Mouse (Mus musculus) spleen, postnatal 14 days (tissue): Measurements from ENCODE around the gene Nhlh2.

ENCODE experiments used
- DNase-seq, 2 experiments: peaks; one replicate each; pipeline ENCODE4 v3.0.0; 2021 to 2022; ENCODE audit warnings: low spot score in 2 of 2

The Nhlh2 gene

DNA sequence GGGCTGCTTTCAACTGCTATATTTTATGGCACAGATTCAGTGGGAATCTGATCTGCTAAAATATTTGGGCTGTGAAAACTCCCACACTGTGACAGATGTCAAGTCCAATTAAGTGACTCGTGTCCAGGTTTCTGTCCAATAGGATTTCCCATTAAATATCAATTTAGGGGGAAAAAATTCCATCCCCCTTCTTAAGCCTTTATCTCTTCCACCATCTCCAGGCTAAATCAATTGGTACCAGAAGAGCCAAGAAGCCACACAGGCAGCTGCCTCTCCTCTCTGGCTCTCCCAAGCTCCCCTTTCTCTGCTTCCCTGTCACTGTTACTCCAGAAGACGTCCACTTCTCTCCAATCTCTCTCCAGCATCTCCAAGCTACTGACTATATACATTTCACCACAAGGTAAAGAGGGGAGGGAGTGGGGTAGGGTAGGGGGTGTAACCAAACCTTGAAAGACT lies at the start of gene Nhlh2:
Nhlh2 (plus strand) TSS at position 151 of the 456 bp plus-strand sequence.
- no peak for DNase-seq

DNA sequence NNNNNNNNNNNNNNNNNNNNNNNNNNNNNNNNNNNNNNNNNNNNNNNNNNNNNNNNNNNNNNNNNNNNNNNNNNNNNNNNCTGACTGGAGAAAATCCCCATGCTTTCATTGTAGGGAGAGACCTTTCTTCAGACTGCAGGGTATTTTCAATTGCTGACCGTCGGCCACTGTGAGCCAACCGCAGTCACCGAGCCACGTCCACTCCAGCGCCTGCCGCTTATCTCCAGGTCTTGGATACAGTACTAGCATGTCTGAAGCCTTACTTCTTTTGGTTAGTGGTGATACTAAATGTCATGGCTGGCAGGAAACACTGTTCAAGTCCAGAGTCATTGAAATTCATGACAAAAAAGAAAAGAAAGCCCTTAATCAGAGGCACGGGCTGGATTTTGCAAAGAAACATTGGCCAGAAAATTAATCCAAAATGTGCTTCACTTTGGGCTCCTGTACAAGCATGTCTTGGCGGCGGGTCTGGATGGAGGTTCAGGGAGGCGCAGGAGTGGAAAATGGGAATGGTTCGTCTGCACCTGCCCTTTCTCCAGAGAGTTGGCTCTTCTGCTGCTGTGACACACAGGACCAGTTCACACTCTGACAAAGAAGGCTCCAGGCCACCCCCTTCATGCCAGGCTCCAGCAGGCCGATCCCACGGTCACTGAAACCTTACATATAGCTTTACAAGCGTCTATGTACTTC lies 48.6 kb upstream of the Nhlh2 start:
- DNase-seq: no peak

DNA sequence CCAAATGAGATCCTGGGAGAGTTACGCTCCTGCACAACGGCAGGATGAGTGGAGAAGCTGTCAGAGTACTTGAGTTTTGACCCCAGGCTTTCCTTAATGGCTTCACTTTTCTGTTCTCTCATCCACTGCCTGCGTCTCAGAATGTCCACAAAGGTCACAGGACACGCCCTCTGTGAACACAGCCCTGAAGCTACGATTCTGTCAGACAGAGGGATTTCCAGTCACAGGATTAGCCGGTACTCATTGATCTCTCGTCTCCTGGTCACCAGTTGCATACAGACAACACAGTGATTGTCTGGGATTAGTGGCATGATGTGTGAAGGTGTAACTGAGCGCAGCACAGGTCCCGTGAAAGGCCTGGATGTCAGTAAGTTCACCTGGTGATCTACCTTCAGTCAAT lies 46.4 kb upstream of the Nhlh2 start:
- no peak for DNase-seq

DNA sequence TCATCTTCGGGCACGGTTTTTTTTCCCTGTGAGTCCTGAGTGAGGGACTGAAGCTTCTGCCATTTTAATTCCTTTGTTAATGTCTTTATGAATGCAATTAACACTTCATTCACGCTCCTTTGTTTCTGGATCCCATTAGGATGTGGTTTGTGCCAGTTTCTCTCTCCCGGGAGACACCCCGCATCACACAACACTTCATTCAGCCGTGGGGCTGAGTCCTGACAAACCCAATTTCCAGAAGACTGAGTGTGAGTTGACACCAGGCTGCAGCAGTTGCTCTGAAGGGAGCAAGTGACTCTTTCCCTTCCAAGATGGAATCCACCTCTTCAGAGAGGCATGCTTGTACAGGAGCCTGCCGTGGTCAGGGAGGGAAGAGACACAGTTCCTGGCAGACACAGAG lies 45.5 kb upstream of the Nhlh2 start:
- DNase-seq: no peak

DNA sequence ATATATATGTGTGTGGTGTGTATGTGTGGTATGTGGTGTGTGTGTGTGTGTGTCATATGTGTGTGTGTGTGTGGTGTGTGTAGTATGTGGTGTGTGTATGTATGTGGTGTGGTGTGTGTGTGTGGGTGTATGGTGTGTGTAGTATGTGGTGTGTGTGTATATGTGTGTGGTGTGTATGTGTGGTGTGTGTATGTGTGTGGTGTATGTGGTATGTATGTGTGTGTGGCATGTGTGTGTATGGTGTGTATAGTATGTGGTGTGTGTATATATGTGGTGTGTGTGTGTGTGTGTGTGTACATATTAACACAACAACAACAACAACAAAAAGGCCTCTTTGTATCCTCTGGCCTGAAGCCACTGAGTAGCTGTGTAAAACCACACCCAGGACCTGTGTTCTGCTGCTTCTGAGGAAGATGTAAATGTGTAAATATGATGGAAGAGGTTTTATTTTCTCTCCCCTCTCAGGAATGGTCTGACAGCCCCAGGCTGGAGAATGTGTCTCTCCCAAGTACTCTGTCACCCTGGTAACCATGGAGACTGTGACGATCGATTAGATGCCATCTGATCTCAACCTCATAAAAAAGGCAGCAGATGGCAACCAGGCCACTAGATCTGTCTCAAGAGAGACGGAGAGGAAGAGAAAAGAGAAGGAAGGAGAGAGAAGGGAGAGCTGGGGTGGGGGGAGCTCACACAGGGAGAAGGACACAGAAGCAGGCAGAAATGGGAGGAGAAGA lies 42.9 kb upstream of the Nhlh2 start:
- DNase-seq: no peak

DNA sequence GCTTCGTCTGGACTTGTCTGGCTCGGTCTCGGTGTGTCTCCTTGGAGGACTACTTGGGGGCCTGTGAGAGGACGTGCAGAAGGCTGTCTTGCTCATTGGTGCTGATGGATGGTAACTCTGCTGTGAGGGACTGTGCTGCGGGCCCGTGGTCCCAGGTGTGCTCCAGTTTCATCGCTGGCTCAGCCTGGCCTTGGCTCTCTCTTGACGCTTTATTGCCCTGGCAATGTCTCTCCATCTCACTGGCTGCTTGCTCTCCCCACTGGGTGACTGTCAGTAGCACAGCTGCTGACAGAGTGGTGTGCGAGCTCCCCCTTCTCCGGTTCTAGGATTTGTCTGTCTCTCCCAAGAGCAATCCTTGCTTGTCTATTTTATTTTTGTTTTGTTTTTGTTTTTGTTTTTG lies 34.5 kb upstream of the Nhlh2 start:
- no peak for DNase-seq

DNA sequence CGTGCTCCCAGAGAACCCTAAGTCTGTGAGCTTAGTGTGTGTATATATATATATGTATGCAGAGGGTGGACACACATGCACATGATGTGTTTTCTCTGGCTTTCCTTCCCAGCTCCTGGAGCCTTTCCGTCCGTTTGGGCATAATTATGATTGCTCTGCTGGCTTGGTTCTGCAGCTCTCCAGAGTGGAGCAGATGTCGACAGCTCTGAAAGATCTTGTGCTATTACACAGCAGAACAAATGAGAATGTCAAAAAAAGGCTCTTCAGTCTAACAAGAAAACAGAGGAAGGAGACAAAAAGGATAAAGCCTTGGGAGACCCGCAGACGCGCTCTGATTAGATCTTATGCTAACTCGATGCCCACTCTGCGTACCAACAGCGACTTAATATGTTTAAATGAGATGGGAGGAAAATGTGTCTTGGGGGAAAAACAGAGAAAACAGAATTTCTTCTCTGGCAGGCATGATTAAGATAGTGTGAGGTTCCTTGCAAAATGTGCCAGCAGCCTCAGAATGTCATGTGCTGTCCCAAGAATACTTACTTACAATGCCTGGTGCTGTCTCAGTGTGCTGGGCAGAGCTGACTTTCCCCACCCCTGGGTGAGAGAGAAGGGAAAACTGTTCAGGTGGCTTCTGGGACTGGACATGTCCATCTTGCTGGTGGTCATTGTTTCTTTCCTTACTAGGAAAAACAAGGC lies 31.4 kb upstream of the Nhlh2 start:
- DNase-seq: no peak

DNA sequence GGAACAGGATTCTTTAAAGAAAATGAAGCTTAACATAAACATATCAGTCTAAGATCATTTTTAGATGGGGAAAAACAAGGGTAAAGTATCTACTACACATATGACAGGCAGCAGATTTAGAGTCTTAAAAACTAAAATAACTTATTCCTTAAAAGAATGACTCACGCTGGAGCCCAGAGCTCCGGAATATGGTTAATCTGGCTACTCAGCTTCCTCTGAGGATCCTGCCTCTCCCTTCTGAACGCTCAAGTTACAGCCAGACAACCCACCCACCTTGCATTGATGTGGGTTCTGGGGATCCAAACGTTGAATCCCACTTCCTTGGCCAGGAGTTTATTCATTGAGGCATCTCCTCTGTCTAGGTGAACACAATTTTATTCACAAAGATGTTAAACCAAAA lies 26.0 kb upstream of the Nhlh2 start:
- no peak for DNase-seq

DNA sequence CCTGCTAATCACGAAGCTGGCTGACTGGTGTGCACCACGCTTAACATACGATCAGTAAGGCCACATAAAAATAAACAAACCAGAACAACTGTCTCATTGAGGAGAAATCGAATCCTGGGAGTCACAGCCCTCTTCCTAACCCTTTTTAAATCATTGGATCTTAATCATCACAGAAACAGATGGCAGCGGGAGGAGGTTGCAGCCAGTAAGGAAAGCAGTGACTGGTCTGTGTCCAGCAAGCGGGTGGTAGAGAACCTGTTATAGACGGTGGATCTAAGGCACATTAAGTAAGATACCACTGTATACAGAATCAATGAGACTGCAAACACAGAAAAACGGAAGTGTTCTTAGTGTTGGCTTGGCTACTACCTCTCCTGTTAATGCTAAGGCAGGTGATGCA lies 24.2 kb upstream of the Nhlh2 start:
- DNase-seq: no peak

DNA sequence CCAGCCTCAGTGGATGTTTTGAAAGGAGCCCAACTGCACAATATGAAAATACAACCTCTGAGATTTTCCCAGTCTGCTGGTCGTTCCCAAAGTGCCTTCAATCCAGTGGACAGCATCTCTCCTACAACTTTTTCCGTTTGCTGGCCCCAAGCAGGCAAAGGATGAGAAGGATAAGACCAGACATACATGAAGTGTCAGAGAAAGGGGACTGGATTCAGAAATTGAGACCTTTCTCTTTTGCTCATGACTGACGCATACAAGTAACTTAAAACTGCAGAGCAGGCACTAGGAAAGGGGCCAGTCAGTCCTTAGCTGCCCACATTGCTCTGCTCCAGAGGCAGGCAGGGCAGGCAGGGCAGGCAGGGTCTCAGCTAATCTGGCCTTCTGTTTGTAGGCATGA lies 19.7 kb upstream of the Nhlh2 start:
- DNase-seq: no peak

DNA sequence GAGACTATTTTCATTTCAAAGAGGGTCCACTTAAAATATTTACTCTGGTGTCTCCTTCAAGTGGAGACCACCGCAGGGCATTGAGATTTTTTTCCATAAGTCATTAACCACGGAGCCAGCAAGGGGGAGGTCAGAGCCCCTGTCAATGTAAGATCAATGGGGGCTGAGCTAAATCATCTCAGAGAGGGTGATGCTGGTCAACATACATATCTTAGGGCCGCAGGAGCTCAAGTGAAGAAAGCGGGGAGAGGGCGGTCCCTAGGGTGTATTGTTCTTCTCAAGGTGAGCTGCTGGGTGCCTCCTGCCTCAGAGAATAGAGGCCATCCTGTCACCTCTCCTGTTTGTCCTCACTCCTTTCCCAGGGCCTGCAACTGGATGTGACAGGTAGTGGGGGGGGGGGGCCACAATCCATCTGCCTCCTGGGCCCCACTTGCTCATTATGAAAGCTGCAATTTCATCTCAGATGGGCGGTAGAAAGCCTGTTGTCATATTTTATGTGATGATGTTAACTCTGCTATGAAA lies 18.8 kb upstream of the Nhlh2 start:
- no peak for DNase-seq

DNA sequence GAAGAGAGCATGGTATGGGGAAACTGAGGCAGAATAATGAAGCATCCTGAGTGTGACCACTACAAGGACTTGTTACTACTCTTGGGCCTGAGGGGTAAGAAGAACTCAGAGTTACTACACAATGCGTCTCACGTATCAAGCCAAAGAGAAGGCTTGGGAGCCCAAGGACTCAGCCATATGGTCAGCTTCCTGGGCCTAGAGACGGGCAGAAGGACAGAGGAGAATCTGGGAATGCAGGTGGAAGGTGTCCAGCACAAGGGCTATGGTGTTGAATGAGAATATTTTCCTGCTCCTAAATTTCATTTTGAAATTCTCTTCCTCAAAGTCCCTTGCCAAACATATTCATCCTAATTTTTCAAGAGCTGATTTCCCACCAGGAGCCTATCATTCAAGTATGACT lies 12.0 kb upstream of the Nhlh2 start:
- no peak for DNase-seq

DNA sequence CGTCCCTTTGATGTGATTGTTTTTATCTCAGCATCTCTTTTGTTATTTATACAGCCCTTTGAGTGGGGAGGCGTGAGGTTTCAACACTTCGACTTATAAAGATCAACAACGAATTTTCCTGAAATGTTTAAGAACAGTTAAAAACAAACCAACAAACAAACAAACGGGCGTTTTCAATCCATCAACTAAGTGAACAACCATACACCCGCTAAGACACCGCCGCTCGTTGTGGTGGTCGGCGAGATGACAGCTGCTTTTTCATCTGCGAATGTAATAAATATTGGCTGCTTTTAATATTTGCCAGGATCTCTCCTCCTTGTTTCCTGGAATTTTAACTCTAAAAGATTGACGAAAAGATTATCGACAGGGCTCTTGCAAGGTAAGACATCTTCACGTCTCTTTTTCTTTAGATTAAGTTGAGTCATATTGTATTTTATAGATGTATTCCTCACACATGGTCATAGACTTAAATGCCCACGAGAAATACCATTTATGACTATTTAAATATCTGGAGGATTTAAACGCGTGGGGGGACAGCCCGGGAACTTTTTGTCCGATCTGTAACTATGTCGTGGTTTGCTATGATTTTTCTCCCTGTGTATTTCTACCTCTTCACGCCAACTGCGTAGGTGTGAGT lies 923 bp downstream of the Nhlh2 start:
- no peak for DNase-seq

DNA sequence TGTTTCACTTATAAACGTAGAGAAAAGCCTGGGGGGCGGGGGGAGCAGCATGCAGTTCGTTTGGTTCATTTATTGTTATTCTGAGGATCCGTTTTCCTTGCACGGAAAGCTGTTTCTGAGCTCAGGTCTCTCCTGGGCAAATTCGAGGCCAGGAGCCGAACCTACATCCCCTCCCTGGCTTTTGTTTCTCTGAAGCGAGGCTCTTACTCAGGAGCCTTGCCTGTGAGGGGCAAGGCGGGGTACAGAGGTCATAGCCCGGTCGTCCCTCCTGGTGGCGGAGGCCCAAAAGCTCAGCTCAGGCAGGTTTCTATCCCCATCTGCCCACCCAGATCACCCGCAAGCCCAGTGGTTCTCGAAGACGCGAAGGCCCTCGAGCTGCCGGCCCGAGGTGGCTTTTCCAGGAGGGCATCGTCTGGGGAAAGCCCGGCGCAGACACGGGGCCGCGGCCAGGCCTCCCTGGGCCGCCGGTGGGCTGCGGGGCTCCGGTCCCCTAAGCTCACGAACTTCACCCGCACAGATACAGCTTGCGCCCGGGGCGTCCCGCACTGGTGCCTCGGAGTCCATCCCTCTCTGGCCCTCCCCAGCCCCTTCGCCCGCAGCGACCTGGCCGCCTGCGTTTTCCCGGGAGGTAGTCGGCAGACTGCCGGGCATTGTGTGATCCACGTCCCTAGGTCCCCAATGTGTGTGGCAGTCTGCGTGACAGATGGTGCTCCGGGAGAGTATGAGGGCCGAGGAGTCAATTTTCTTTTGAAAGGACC lies 1.6 kb downstream of the Nhlh2 start:
- DNase-seq: no peak

DNA sequence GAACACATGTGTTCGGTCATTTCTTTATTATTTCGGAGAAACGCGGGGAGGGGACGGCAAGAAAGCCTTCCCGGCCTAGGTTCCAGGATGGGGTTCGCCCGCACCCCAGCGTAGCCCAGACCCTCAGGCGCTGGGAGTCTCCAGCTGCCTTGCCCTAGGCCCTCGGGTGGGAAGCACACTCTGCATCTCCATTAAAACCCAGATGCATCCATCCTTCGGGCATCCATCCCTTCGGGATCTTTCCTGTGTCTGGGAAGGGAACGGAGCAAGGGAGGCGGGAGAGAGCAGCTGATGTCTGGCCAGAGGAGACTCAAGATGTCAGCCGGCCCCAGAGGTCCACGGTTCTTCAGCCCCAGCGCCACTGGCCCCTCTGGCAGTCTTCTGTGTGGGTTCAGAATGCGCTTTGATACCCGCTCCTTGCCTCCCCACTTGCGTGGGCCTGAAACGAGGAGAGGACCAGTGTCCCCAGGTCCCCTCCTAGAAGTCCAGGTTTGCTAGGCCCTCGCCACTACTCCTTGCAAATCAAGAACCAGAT lies 2.3 kb downstream of the Nhlh2 start:
- DNase-seq: no peak

DNA sequence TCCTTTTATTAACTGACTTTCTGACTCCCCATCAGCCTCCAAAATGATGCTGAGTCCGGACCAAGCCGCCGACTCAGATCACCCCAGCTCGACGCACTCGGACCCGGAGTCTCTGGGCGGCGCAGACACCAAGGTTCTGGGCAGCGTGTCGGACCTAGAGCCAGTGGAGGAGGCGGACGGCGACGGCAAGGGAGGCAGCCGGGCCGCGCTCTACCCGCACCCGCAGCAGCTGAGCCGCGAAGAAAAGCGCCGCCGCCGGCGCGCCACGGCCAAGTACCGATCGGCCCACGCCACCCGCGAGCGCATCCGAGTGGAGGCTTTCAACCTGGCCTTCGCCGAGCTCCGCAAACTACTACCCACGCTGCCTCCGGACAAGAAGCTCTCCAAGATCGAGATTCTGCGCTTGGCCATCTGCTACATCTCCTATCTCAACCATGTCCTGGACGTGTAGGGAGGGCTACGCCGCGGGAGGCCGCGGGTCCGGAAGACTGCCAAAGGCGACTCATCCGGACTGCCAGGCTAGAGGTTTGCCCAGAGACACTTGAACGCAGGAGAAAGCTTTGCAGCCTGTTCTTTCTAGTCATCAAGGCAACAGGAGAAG lies 2.8 kb downstream of the Nhlh2 start:
- DNase-seq: no peak

DNA sequence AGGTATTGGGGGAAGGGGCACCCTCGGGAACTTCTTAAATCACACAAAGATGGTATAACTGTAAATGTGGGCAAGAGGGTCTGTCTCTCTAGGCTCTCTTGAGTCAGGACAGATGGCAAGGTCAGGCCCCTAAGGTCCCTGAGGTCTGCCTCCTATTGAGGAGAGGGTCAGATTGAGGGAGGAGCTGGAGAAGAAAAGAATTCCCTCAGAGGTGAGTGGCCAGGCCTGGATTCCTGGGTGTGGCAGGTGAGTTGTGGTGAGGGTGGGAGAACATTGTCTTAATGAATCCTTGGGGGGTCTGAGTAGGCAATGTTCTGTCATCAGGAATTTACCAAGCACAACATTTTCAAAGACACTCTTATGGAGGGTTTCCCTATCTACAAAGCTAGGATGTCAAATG lies 10.7 kb downstream of the Nhlh2 start:
- DNase-seq: no peak

DNA sequence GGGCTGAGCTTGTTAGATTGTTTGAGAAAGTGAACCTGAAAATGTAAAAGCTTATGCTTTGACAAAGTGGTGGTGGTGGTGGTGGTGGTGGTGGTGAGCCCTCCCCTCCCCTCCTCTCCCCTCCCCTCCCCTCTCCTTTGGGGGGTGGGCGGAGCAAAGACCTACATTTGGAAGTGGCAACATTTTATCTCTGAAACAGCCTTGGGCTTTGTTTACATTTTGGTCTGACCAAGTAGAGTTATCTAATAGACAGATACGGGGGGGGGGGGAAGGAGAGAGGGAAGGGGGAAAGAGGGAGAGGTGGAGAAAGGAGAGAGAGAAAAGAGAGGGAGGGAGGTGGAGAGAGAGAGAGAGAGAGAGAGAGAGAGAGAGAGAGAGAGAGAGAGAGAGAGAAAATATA lies 12.8 kb downstream of the Nhlh2 start:
- no peak for DNase-seq

DNA sequence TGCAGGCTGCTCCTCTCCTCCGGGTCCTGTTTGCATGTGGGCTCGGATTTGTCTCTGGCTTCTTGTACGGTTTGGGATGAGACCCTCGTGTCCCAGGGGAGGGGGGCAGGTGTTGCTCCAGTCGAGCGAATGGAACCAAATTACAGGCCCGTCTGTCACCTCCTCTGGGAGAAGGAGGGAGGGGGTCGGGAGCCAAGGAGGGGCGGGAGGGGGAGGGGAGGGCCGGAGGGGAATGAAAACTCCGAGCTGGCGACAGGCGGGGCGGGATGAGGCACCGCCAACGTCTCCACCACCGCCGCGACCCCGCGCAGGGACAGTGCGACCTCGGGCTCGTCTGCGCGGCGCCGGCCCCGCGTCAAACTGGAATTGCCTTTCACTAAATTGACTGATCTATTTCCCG lies 13.5 kb downstream of the Nhlh2 start:
- no peak for DNase-seq

DNA sequence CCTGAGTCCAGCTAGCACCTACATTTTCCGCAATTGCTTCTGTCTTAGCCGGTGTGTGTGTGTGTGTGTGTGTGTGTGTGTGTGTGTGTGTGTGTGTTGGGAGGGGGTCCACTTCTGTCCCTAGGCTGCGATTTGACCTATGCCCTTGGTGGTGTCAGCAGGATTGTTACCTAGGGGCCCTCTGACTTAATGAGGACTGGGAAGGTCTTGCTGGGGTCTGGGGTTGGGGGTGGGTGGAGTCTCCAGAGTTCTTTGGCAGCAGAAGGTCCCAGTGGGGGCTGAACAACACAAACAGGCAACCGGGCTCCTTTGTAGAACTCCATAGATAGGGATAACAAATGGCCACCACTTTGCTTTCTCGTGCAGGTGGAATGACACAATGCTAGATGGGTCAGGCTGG lies 14.0 kb downstream of the Nhlh2 start:
- no peak for DNase-seq

DNA sequence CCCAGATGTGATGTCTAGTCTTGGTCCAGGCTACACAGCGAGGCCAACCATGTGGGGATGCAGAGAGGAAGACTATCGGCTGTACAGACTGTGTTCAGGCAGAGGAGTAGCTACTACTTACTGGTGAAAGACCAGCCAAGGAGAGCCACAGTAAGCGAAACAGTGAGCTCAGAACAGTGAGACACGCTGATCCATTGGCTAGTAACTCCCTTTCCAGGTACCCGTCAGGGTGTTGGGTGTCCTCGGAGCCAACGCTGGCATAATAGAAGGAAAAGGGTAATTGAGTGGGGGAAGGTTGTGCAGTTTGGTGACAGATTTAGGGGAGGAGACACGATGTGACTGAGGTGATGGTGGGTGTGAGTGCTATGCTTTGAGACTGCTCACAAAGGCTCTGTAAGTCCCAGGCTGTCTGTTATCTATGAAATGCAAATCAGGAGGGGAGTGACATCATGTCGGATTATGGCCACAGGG lies 15.1 kb downstream of the Nhlh2 start:
- no peak for DNase-seq
